Mouse (Mus musculus): ENCODE data around the gene Olfr1408.

Gene Olfr1408

DNA sequence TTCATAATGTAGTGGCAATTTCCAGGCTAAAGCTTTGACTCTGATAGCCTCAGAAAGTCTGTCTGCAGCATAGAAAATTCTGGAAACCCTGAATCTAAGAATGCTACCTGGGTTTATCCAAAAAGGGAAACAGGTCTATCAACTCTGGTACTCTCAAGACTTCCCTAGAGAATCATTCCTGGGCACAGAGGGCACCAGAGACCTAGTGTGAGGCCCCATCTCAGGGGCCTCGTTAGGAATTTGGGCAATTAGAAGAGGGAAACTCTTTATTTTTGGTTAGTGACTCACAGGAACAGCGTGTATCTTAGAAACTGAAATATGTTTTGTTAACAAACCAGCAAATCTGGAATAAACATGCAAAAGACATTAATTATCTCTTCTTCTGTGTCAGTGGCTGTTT lies at the start of gene Olfr1408:
Gene Olfr1408 (minus strand): TSS at position 101 of the 400 bp plus-strand sequence.
- DNase-seq (ENCODE audit: low read depth, low spot score): no peak

- no peak for DNase-seq (ENCODE audit: low read depth, low spot score)
Measured at GRCm38 (mm10) chr1:173174154-173174842, 37.1 kb upstream of the Olfr1408 start.
